Mouse (Mus musculus) limb, embryonic 13.5 days (tissue): ENCODE data around the gene Dscaml1. TPM values are rescaled to one million over a fixed set of nuclear protein-coding genes. Genes with fewer than 3 reads are reported as not detected.
A peak's percentile ranks its signal among the peaks of the same experiment; 100 is the strongest.

Source experiments
- ATAC-seq: fragments of 200-750 bp; cut with Nextera tagmentation; 2 replicates; pipeline ENCODE4 v1.8.0; 2017; ENCODE audit warnings: low read depth, moderate number of reproducible peaks, moderate TSS enrichment; ENCODE audit not compliant: low FRiP score
- H3K27ac ChIP-seq: fragments of 300-500 bp; sonication (generic); 2 replicates; pipeline ENCODE4 v1.5.1; 2015; ENCODE audit warnings: inconsistent platforms, mild to moderate bottlenecking, moderate library complexity
- H3K27me3 ChIP-seq: fragments of 300-500 bp; sonication (generic); 2 replicates; pipeline ENCODE4 v1.6.1; 2015; ENCODE audit warnings: mild to moderate bottlenecking, inconsistent platforms
- H3K36me3 ChIP-seq: fragments of 300-500 bp; sonication (generic); 2 replicates; pipeline ENCODE4 v1.6.1; 2015; ENCODE audit warnings: inconsistent platforms, mild to moderate bottlenecking, moderate library complexity
- H3K4me1 ChIP-seq: fragments of 300-500 bp; sonication (generic); 2 replicates; pipeline ENCODE4 v1.6.1; 2015; ENCODE audit warnings: inconsistent platforms
- H3K4me2 ChIP-seq: fragments of 300-500 bp; sonication (generic); replicated peaks from 2 replicates; pipeline ENCODE4 v1.6.1; 2015; ENCODE audit warnings: inconsistent platforms, mild to moderate bottlenecking, moderate library complexity
- H3K4me3 ChIP-seq: fragments of 300-500 bp; sonication (generic); 2 replicates; pipeline ENCODE4 v1.5.1; 2015; ENCODE audit warnings: moderate library complexity, mild to moderate bottlenecking, inconsistent platforms
- H3K9ac ChIP-seq: fragments of 300-500 bp; sonication (generic); 2 replicates; pipeline ENCODE4 v1.6.1; 2015; ENCODE audit warnings: mild to moderate bottlenecking, inconsistent platforms
- H3K9me3 ChIP-seq: fragments of 300-500 bp; sonication (generic); 2 replicates; pipeline ENCODE4 v1.6.1; 2016; ENCODE audit warnings: inconsistent platforms
- WGBS: fragments of 180-500 bp; shearing (Covaris S2); methylation state at CpG from one replicate; pipeline ENCODE4 v1.1.7; 2015; 5-methylcytosine and 5-hydroxymethylcytosine counted together
- polyA plus RNA-seq: library from polyadenylated mRNA; unstranded; fragments of >200 nt; fragmentation: Nextera tagmentation; extraction: Ambion mirVana; gene quantifications from 2 replicates; pipeline ENCODE4 v1.2.1, GENCODE M21; 2015

Gene Dscaml1
- polyA plus RNA-seq, 1 experiment from 2014 or later: 0.83 TPM

DNA sequence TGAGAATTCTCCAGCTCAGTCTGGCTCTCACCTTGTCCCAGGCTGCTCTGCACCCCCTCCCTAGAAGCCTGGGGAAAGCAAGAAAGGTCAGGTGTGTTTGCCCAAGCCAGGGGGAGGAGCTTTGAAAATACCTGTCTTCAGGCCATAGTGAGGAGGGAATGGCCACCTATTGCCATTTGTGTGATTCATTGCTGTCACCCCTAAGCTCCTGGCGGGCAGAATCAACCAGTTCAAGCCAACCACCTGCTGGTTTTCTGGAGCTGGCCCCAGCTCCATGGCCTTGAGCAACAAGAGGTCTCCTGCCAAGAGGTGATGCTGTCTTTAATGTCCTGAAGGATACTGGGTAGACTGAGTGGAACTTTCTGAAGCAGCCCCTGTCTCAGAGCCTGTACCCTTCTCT, 28.1 kb upstream of the Dscaml1 start:
- no peak for ATAC-seq
- Histone ChIP-seq H3K27ac (no peak overlapping the region), H3K9me3 (no peaks in the 10 kb centered on the region), H3K27me3 (0 out of 2 replicates have a peak, but pooled peaks cover 6% of the 10 kb centered on the region), H3K4me3 (no peak overlapping the region), H3K36me3 (peaks cover 28% of the 10 kb centered on the region), H3K9ac (no peak overlapping the region), H3K4me2 (no peak overlapping the region), H3K4me1 (0 out of 2 replicates have a peak, but pooled peaks cover 2% of the 10 kb centered on the region)
- WGBS: 36% methylated on average over 1 of the region's 1 CpGs

DNA sequence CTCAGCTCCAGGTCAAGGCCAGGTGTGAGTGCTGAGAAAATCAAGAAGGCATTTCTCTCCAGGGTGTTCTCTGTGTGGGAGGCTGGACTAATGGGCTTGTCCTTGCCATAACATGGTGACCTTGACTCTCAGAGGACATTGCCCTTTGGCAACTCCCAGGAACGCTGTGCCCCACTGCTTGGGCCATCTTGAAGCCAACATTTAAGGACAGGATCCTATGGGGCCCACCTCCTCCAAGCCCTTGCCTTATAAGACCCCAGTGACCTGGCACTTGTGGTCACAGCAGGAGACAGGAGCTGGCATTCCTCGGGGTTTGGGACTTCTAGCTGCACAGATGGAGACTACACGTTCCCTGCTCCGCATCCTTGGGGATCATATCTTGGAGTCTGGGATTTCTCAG, 27.0 kb upstream of the Dscaml1 start, which contains the start of gene Fxyd2:
Fxyd2 (plus strand) TSS at position 236 of the 400 bp plus-strand sequence.
- Histone ChIP-seq H3K9me3 (no peaks in the 10 kb centered on the region), H3K4me2 (no peak within 1 kb of the TSS), H3K9ac (no peak within 1 kb of the TSS), H3K4me3 (no peak within 1 kb of the TSS), H3K27me3 (peaks cover 16% of the 10 kb centered on the region; the same call in 1 of the 2 replicates), H3K36me3 (peaks cover 17% of the 10 kb centered on the region), H3K4me1 (0 out of 2 replicates have a peak, but pooled peaks cover 2% of the 10 kb centered on the region), H3K27ac (no peak within 1 kb of the TSS)
- ATAC-seq: no peak
- WGBS: 72% methylated on average over 4 of the region's 4 CpGs

DNA sequence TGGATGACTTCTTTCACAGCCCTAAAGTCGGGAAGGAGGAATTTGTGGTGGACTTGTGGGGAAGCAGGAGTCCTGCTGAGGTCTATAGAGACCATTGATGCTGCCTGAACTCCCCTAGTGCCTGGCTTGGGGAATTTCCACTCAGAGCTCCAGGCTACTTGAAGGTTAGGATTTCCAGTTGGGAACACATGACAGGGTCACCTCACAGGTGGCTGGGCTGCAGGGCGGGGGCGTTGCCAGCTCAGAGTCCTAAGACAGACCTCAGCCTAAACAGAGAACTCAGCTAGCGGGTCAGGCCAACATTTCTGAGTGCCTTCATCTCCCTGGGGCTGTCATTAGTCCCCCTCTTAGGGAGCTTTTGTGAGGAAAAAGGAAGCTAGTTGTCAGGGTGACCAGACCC, 24.6 kb upstream of the Dscaml1 start:
- H3K4me2 ChIP-seq: no peak overlapping the region
- 0 out of 2 replicates have a peak, but pooled peaks cover 2% of the 10 kb centered on the region for H3K4me1 ChIP-seq
- peaks cover 19% of the 10 kb centered on the region for H3K27me3 ChIP-seq
- no peak for ATAC-seq
- WGBS: 42% methylated on average over 4 of the region's 4 CpGs
- H3K4me3 ChIP-seq: no peak overlapping the region
- no peak overlapping the region for H3K9ac ChIP-seq
- no peaks in the 10 kb centered on the region for H3K9me3 ChIP-seq
- H3K36me3 ChIP-seq: no peaks in the 10 kb centered on the region
- no peak overlapping the region for H3K27ac ChIP-seq

DNA sequence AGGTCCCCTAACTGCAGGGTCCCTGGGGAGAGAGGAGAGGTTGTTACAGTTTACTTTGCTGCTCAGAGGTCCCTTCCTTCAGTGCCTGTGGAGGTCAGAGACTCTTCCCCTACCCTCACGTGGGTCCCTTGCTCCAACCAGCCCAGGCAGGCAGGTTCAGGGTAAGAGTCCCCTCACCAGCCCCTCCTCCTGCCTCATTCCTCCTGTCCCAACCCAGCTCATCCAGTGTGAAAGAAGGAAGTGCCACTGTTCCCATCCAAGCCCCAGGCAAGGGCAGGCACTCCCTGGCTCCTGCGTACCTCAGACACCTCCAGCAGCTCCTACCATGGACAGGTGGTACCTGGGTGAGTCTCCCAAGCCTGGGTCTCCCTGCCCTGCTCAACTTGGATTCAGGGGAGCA, 23.5 kb upstream of the Dscaml1 start:
- Histone ChIP-seq H3K4me1 (0 out of 2 replicates have a peak, but pooled peaks cover 3% of the 10 kb centered on the region), H3K27me3 (peaks cover 19% of the 10 kb centered on the region), H3K4me2 (no peak overlapping the region), H3K27ac (no peak overlapping the region), H3K9me3 (no peaks in the 10 kb centered on the region), H3K4me3 (no peak overlapping the region), H3K36me3 (no peaks in the 10 kb centered on the region), H3K9ac (no peak overlapping the region)
- no peak for ATAC-seq
- WGBS: 54% methylated on average over 2 of the region's 2 CpGs

DNA sequence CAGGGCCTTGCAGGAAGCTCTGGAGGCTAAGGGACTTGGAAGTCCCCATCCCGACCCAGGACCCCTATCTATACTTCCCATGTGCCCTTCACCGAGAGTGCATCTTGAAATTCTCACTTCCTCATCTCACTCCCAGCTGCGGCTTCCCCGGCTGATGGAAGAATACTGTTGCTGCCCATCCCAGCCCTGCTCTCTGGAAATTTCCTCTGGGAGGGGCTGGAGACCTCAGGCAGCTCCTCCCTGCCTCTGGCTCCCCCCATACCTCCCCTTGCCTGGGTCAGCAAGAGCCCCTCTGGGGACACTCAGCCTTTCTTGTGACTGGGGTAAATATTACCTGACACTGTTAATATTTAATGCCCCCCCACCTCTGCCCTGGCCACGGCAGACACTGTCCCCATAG, 20.7 kb upstream of the Dscaml1 start:
- 75% methylated on average over 5 of the region's 5 CpGs for WGBS
- 0 out of 2 replicates have a peak, but pooled peaks cover 5% of the 10 kb centered on the region for H3K4me1 ChIP-seq
- ATAC-seq: no peak
- H3K9me3 ChIP-seq: no peaks in the 10 kb centered on the region
- H3K9ac ChIP-seq: no peak overlapping the region
- H3K27ac ChIP-seq: no peak overlapping the region
- no peak overlapping the region for H3K4me2 ChIP-seq
- H3K4me3 ChIP-seq: no peak overlapping the region
- H3K36me3 ChIP-seq: no peaks in the 10 kb centered on the region
- H3K27me3 ChIP-seq: peaks cover 33% of the 10 kb centered on the region

DNA sequence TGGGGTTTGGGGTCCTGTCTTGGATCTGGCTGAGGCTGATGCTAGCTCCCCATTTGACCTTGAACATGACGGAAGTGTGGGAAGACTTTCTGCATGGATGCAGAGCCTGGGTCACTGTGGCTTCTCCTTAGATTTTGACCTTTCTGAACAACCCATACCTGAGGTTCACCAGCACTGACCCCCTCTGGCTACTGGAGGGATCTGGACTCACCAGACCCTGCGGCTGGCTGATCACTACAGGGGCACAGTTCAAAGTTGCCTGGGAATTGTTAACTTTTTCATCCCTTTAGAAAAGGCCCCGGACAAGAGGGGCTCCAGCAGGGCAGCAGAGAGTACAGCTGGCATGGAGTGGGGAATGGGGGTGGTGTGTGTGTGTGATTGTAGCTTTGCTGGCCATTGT, 19.6 kb upstream of the Dscaml1 start:
- WGBS: 77% methylated on average over 3 of the region's 3 CpGs
- no peak overlapping the region for H3K9ac ChIP-seq
- no peak overlapping the region for H3K4me3 ChIP-seq
- peaks cover 39% of the 10 kb centered on the region for H3K27me3 ChIP-seq
- no peak for ATAC-seq
- no peak overlapping the region for H3K4me2 ChIP-seq
- no peaks in the 10 kb centered on the region for H3K36me3 ChIP-seq
- H3K27ac ChIP-seq: no peak overlapping the region
- 0 out of 2 replicates have a peak, but pooled peaks cover 5% of the 10 kb centered on the region for H3K4me1 ChIP-seq
- H3K9me3 ChIP-seq: no peaks in the 10 kb centered on the region

DNA sequence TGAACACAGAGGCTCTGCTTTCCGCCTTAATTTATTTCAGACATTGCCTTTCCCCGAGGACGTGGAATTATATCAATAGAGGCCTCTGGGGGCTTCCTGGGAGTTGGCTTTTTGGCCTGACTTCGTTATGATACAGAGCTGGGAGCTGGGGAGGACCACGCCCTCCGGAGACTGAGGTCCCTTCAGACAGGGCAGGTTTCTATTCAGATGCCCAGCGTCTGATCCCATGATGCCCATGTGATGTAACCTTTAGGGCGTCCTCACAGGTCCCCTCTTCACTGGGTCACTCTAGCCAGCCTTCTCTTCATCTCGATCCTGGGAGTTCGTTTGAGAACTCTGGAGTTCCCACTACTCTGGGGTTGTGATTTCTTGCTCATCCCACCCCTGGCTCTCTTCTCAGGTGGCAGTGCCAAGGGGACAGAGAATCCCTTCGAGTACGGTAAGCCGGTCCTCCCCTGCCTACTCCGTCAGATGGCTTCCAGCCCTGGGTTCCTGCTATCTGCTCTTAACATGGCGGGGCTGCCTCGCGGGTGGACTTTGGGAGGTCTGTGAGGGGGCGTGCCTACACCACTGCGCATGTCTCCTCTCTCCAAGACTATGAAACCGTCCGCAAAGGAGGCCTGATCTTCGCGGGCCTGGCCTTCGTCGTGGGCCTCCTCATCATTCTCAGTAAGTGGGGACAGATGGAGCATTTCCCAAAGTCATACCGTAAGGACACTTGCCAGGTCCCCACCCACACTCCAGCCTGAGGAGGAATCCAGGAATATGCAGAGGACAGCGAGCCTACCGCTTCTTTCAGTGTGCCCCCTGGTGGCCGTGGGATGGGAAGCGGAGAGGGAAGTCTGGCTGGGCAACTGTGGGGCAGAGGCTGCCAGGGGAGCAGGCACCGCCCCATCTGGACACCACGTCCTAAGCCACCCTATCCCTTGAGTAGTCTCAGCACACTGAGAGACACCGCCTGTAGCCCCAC, 18.4 kb upstream of the Dscaml1 start:
- 39% methylated on average over 33 of the region's 33 CpGs for WGBS

DNA sequence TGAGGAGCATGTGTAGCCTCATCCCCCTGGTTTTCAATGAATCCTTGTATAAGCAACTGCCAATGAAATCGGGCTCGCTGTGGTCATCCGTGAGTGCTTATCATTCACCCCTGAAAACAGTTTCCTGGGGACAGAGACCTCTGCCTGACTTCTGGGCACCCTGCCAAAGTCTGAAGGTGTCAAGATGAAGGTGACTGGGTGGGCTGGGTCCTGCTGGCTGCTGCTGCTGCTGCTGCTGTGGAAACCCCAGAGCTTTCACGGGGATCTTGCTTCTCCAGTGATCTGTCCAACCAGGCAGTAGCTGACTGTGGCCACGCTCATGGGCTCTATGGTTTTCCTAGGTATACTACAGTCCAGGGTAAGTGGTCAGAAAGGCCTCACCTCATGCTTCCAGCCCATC, 16.2 kb upstream of the Dscaml1 start:
- H3K4me1 ChIP-seq: 0 out of 2 replicates have a peak, but pooled peaks cover 3% of the 10 kb centered on the region
- WGBS: 88% methylated on average over 5 of the region's 5 CpGs

More for the DNA sequence above, 18.4 kb upstream of the Dscaml1 start:
- peak; percentile 59 for ATAC-seq
- Histone ChIP-seq H3K4me3 (peak overlapping the region; percentile 38), H3K9ac (peak overlapping the region; percentile 25; the same call in 1 of the 2 replicates), H3K27me3 (peaks cover 35% of the 10 kb centered on the region), H3K9me3 (no peaks in the 10 kb centered on the region), H3K4me2 (peak overlapping the region; percentile 59), H3K27ac (no peak overlapping the region), H3K36me3 (no peaks in the 10 kb centered on the region), H3K4me1 (0 out of 2 replicates have a peak, but pooled peaks cover 3% of the 10 kb centered on the region)

DNA sequence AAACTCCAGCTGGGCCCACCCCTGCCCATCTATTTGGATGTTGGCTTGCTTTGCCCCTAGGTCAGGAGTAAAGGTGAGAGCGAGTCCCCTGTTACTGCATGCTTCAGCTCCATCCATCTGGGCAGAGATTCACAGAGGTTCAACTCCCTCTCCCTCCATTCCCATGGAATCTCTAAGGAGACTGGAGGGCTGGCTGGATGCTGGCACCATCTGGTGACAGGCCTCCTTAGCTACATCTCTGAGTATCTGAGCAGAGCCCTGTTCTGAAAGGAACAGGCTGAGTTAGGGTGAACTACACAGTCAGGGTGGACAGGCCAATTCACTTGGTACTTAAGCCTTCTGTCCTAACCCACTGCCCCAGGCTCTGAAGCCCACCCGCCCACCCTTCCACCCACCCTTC, 15.8 kb upstream of the Dscaml1 start:
- Histone ChIP-seq H3K36me3 (no peaks in the 10 kb centered on the region), H3K27ac (no peak overlapping the region), H3K4me3 (no peak overlapping the region), H3K4me2 (no peak overlapping the region), H3K27me3 (peaks cover 20% of the 10 kb centered on the region; the same call in 1 of the 2 replicates), H3K9ac (no peak overlapping the region), H3K9me3 (no peaks in the 10 kb centered on the region), H3K4me1 (0 out of 2 replicates have a peak, but pooled peaks cover 3% of the 10 kb centered on the region)
- WGBS: 84% methylated on average over 2 of the region's 2 CpGs
- ATAC-seq: no peak

More for the DNA sequence above, 16.2 kb upstream of the Dscaml1 start:
- Histone ChIP-seq H3K36me3 (no peaks in the 10 kb centered on the region), H3K9me3 (no peaks in the 10 kb centered on the region), H3K4me3 (no peak overlapping the region), H3K9ac (no peak overlapping the region), H3K27me3 (peaks cover 23% of the 10 kb centered on the region), H3K27ac (no peak overlapping the region), H3K4me2 (no peak overlapping the region)
- no peak for ATAC-seq

DNA sequence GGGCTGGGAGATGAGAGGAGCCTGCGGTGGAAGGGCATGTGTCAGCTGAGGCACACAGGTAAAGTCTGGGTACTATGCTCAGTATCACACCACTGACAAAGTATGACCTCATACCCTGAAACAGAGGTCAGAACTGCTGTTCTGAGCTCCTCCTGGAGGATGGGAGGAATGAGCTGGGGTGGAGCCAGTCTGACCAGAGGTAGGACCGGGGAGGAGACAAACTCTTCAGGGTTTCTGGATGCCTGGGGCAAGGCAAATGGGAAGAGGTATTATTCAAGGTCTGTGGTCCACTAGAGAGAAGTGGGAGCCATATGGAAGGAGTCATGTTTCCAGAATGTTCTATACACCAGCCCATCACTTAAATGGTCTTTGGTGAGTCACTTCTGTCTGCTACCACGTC, 15.3 kb upstream of the Dscaml1 start:
- 76% methylated on average over 3 of the region's 3 CpGs for WGBS
- peaks cover 20% of the 10 kb centered on the region; the same call in 1 of the 2 replicates for H3K27me3 ChIP-seq

DNA sequence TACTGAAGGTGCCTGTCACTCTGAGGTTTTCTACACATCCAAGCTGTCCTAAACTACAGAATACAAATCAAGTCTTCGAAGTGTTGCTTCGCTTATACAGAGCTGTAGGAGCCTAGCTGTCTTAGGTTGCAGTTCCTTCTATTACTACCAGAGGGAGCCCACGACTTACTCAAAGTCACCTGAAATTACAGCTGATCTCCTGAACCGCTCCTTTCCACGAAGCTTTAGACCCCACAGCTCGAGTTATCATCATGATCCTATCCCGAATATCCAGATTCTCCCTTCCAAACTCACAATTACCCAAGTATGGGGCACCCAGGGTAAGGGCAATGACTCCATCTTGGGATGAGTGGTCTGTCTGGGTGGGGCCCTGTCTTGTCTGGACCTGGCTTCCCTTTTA, 14.6 kb upstream of the Dscaml1 start:
- WGBS: 21% methylated on average over 7 of the region's 7 CpGs
- H3K9ac ChIP-seq: peak overlapping the region; percentile 32; the same call in 1 of the 2 replicates
- H3K27me3 ChIP-seq: peaks cover 20% of the 10 kb centered on the region; the same call in 1 of the 2 replicates
- H3K9me3 ChIP-seq: no peaks in the 10 kb centered on the region
- H3K4me1 ChIP-seq: 0 out of 2 replicates have a peak, but pooled peaks cover 3% of the 10 kb centered on the region
- peak overlapping the region; percentile 28 for H3K4me3 ChIP-seq
- peak; percentile 29; the same call in 1 of the 2 replicates for ATAC-seq
- H3K36me3 ChIP-seq: no peaks in the 10 kb centered on the region
- peak overlapping the region; percentile 58 for H3K4me2 ChIP-seq
- H3K27ac ChIP-seq: no peak overlapping the region

More for the DNA sequence above, 15.3 kb upstream of the Dscaml1 start:
- no peak for ATAC-seq
- H3K4me3 ChIP-seq: no peak overlapping the region
- no peaks in the 10 kb centered on the region for H3K9me3 ChIP-seq
- no peak overlapping the region for H3K27ac ChIP-seq
- no peak overlapping the region for H3K9ac ChIP-seq
- no peaks in the 10 kb centered on the region for H3K36me3 ChIP-seq
- no peak overlapping the region for H3K4me2 ChIP-seq
- H3K4me1 ChIP-seq: 0 out of 2 replicates have a peak, but pooled peaks cover 3% of the 10 kb centered on the region

DNA sequence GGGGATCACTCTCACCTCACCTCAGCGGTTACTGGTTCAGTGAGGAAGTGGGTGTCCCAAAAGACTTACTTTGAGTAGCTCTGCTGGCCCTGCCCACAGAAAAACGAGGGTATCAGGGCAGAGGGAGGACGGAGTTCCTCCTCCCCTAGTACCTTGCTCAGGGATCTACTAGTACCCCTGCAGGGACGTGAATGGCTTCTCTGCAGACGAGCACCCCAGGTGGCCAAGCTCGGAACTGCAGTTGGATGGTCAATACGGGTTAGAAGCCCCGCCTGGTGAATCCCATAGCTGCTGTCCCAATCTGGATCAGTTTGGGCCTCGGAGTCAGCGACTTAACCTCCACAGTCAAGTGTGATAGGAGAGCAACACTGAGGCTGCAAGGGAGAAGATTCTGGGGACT, 14.1 kb upstream of the Dscaml1 start:
- no peaks in the 10 kb centered on the region for H3K36me3 ChIP-seq
- ATAC-seq: peak; percentile 28; the same call in 1 of the 2 replicates
- H3K4me1 ChIP-seq: 0 out of 2 replicates have a peak, but pooled peaks cover 6% of the 10 kb centered on the region
- H3K4me3 ChIP-seq: peak overlapping the region; percentile 28
- H3K4me2 ChIP-seq: peak overlapping the region; percentile 58
- 5% methylated on average over 10 of the region's 10 CpGs for WGBS
- peaks cover 20% of the 10 kb centered on the region; the same call in 1 of the 2 replicates for H3K27me3 ChIP-seq
- 0 out of 2 replicates have a peak overlapping the region, but pooled peaks have one; percentile 32 for H3K9ac ChIP-seq
- no peak overlapping the region for H3K27ac ChIP-seq
- H3K9me3 ChIP-seq: no peaks in the 10 kb centered on the region
